Mouse (Mus musculus) forebrain, postnatal 0 days (tissue): ENCODE results near the gene Dock10. TPM values are rescaled to one million over a fixed set of nuclear protein-coding genes. Genes with fewer than 3 reads are reported as not detected.

ENCODE experiments used
- ATAC-seq: fragments of 200-750 bp; cut with Nextera tagmentation; 2 replicates; pipeline ENCODE4 v1.8.0; 2017; ENCODE audit warnings: mild to moderate bottlenecking, moderate library complexity
- DNase-seq: peaks from one replicate; pipeline ENCODE4 v3.0.0-alpha.2; 2015
- H3K27ac ChIP-seq: fragments of 300-500 bp; sonication (generic); 2 replicates; pipeline ENCODE4 v1.5.1; 2014; ENCODE audit warnings: low read depth, mild to moderate bottlenecking, antibody characterized with exemption, low read length, moderate library complexity, mixed read lengths
- H3K27me3 ChIP-seq: fragments of 300-500 bp; sonication (generic); 2 replicates; pipeline ENCODE4 v1.6.1; 2014; ENCODE audit warnings: mild to moderate bottlenecking, low read length, mixed read lengths; ENCODE audit not compliant: insufficient read depth
- H3K36me3 ChIP-seq: fragments of 300-500 bp; sonication (generic); 2 replicates; pipeline ENCODE4 v1.6.1; 2014; ENCODE audit warnings: mild to moderate bottlenecking, moderate library complexity; ENCODE audit not compliant: insufficient read depth
- H3K4me1 ChIP-seq: fragments of 300-500 bp; sonication (generic); 2 replicates; pipeline ENCODE4 v1.6.1; 2014; ENCODE audit warnings: antibody characterized with exemption; ENCODE audit not compliant: insufficient read depth
- H3K4me2 ChIP-seq: fragments of 300-500 bp; sonication (generic); 2 replicates; pipeline ENCODE4 v1.6.1; 2014; ENCODE audit warnings: low read depth, mild to moderate bottlenecking, moderate library complexity
- H3K4me3 ChIP-seq: fragments of 300-500 bp; sonication (generic); 2 replicates; pipeline ENCODE4 v1.5.1; 2014; ENCODE audit warnings: low read depth, low read length, mixed read lengths
- H3K9ac ChIP-seq: fragments of 300-500 bp; sonication (generic); 2 replicates; pipeline ENCODE4 v1.6.1; 2014; ENCODE audit warnings: mild to moderate bottlenecking
- H3K9me3 ChIP-seq: fragments of 300-500 bp; sonication (generic); 2 replicates; pipeline ENCODE4 v1.6.1; 2016; ENCODE audit warnings: low read length
- CTCF ChIP-seq: sonication (generic); IDR thresholded peaks from 2 replicates; pipeline ENCODE4 v1.5.1; 2016; ENCODE audit warnings: antibody characterized with exemption, control low read depth, low read depth
- WGBS: fragments of 180-500 bp; shearing (Covaris S2); extraction: QIAGEN DNeasy Blood & Tissue Kit; methylation state at CpG from one replicate; pipeline ENCODE4 v1.1.7; 2014; 5-methylcytosine and 5-hydroxymethylcytosine counted together
- polyA plus RNA-seq: library from polyadenylated mRNA; unstranded; fragments of >200 nt; fragmentation: Nextera tagmentation; extraction: Ambion mirVana; gene quantifications from 2 replicates; pipeline ENCODE4 v1.2.1, GENCODE M21; 2015
- total RNA-seq: library from RNA; depleted of rRNA; stranded (reverse); fragments of >200 nt; gene quantifications from 2 replicates; pipeline ENCODE4 v1.2.3, GENCODE M21; 2014

Gene Dock10
- total and polyA plus RNA-seq, 2 experiments from 2014 or later = 2.3 to 14.0 TPM

GRCm38 (mm10) chr1:80616671-80617070 lies 141.7 kb downstream of the Dock10 start:
- Histone ChIP-seq H3K9ac (no peak overlapping the region), H3K27me3 (no peaks in the 10 kb centered on the region), H3K4me3 (no peak overlapping the region), H3K4me1 (no peaks in the 10 kb centered on the region), H3K4me2 (no peak overlapping the region), H3K9me3 (no peaks in the 10 kb centered on the region), H3K27ac (no peak overlapping the region), H3K36me3 (no peaks in the 10 kb centered on the region)
- no peak for DNase-seq
- WGBS = 88% methylated on average over 5 of the region's 5 CpGs
- no peak for TF ChIP-seq CTCF
- no peak for ATAC-seq

DNA sequence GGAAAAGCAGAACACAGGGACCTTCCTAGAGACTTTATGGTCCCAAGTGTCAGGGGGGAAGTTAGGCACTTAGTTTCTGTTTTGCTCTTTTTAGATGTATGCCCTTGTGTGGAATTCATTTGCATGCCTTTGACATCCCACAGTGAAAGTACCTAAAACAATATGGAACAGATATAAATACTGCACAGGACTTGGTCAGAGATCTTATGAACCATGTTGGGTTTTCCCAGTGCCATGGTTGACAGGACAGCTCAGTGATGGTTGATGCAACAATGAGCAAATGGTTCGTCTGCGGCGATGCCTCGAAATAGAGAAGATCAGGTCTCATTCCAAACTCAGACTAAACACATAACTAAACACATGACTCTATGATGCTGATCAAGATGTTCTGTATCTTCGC lies 143.6 kb downstream of the Dock10 start:
- TF ChIP-seq CTCF = no peak
- no peak overlapping the region for H3K9ac ChIP-seq
- H3K9me3 ChIP-seq = no peaks in the 10 kb centered on the region
- H3K27ac ChIP-seq = no peak overlapping the region
- H3K4me3 ChIP-seq = no peak overlapping the region
- no peaks in the 10 kb centered on the region for H3K4me1 ChIP-seq
- no peaks in the 10 kb centered on the region for H3K27me3 ChIP-seq
- ATAC-seq = no peak
- WGBS = 96% methylated on average over 5 of the region's 5 CpGs
- no peak for DNase-seq
- no peaks in the 10 kb centered on the region for H3K36me3 ChIP-seq
- no peak overlapping the region for H3K4me2 ChIP-seq

DNA sequence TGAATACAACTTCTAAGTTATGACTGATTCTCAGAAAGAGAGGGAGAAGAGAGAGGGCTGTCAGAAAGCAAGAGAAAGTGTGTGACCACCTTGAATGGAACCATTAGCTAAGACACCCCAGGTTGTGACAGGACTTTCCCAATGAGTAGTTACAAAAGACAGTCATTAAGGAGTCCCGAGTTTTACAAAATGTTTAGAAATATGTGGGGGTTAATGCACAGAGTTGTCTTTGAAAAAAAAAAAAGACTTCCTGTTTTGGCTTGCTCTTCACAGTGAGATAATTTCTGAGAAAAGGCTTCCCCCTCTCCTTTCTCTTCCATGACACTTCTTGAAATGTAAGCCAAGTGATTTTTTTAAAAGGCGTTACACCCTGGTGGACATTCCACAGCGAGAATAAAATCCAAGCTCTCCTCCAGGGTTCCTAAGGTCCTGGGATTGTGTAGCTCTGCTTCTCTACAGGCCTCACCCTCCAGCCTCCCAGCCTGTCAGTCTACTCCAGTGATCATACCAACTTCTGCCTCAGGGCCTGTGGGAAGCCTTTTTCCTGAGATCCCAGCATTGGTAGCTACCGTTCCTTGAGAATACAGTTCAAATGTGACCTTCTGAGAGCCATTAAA lies 144.8 kb downstream of the Dock10 start:
- H3K27ac ChIP-seq = no peak overlapping the region
- H3K4me1 ChIP-seq = no peaks in the 10 kb centered on the region
- TF ChIP-seq CTCF = no peak
- DNase-seq = no peak
- no peak overlapping the region for H3K4me3 ChIP-seq
- no peaks in the 10 kb centered on the region for H3K36me3 ChIP-seq
- no peak overlapping the region for H3K9ac ChIP-seq
- 87% methylated on average over 4 of the region's 4 CpGs for WGBS
- no peaks in the 10 kb centered on the region for H3K27me3 ChIP-seq
- no peak for ATAC-seq
- no peaks in the 10 kb centered on the region for H3K9me3 ChIP-seq
- no peak overlapping the region for H3K4me2 ChIP-seq

DNA sequence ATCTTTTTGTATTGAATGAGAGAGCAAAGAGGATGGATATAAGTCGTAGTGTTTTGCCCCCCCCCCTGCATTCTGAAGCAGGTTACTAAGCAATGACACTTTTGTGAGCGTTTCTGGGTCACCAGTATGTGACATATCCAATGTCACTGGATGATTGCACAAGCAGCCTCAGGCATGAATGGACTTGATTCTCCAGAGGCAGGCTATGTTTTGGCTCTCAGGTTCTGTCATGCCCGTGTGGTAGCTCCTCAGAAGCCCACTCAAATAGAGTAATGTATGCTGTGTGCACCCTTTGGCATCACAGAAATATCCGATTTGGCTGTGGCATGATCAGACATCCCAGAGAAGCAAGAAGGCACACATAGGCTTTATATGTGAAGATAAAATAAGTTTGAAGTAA lies 150.8 kb downstream of the Dock10 start:
- ATAC-seq (no peak), DNase-seq (no peak)
- H3K36me3 ChIP-seq = no peaks in the 10 kb centered on the region
- no peaks in the 10 kb centered on the region for H3K4me1 ChIP-seq
- no peak overlapping the region for H3K4me2 ChIP-seq
- no peaks in the 10 kb centered on the region for H3K27me3 ChIP-seq
- 81% methylated on average over 4 of the region's 4 CpGs for WGBS
- no peak overlapping the region for H3K4me3 ChIP-seq
- TF ChIP-seq CTCF = no peak
- no peak overlapping the region for H3K9ac ChIP-seq
- no peak overlapping the region for H3K27ac ChIP-seq
- no peaks in the 10 kb centered on the region for H3K9me3 ChIP-seq

DNA sequence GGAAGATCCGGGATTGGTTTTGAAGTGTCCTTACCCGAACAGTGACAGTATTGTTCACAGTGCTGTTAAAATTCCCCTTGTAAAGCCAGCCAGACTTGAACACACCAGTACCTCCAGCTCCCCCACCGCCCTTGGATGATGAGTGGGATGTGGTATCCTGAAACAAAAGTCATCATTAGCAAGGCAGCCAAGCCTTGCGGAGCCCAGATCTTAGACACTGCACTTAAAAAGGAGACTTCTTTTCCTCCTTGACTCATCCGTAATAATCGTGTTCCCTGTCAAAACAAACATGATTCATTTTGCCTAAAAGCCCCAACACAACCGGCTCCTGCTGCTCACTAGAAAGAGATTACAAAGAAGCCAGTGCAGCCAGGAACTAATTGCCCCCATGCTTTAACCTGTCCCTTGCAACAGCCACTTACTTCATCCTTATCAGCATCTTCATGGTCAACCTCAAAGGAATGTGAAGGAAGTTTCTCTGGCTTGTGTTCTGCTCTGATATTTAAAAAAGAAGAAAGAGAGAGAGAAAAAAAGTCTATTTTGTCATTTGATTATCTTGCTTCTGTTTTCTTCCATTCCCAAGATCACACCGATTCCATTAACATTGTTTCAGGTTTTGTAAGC lies 152.1 kb downstream of the Dock10 start:
- peak; percentile 50; the same call in 1 of the 2 replicates for ATAC-seq
- H3K4me3 ChIP-seq = no peak overlapping the region
- 42% methylated on average over 8 of the region's 8 CpGs for WGBS
- H3K9ac ChIP-seq = no peak overlapping the region
- no peak for DNase-seq
- TF ChIP-seq CTCF = no peak
- no peaks in the 10 kb centered on the region for H3K4me1 ChIP-seq
- no peak overlapping the region for H3K4me2 ChIP-seq
- H3K27ac ChIP-seq = no peak overlapping the region
- no peaks in the 10 kb centered on the region for H3K27me3 ChIP-seq
- no peaks in the 10 kb centered on the region for H3K9me3 ChIP-seq
- H3K36me3 ChIP-seq = no peaks in the 10 kb centered on the region

GRCm38 (mm10) chr1:80604332-80604731 lies 154.0 kb downstream of the Dock10 start:
- no peak for TF ChIP-seq CTCF

GRCm38 (mm10) chr1:80603081-80603480 lies 155.2 kb downstream of the Dock10 start:
- no peak for TF ChIP-seq CTCF
- no peak overlapping the region for H3K27ac ChIP-seq
- DNase-seq = no peak
- no peak overlapping the region for H3K9ac ChIP-seq
- H3K4me3 ChIP-seq = no peak overlapping the region
- H3K4me1 ChIP-seq = no peaks in the 10 kb centered on the region
- H3K4me2 ChIP-seq = no peak overlapping the region
- no peaks in the 10 kb centered on the region for H3K36me3 ChIP-seq
- no peaks in the 10 kb centered on the region for H3K9me3 ChIP-seq
- no peaks in the 10 kb centered on the region for H3K27me3 ChIP-seq
- 88% methylated on average over 2 of the region's 2 CpGs for WGBS
- no peak for ATAC-seq

More at GRCm38 (mm10) chr1:80604332-80604731, 154.0 kb downstream of the Dock10 start:
- no peaks in the 10 kb centered on the region for H3K9me3 ChIP-seq
- no peak overlapping the region for H3K4me3 ChIP-seq
- 47% methylated on average over 2 of the region's 2 CpGs for WGBS
- ATAC-seq = no peak
- no peak for DNase-seq
- no peak overlapping the region for H3K9ac ChIP-seq
- no peaks in the 10 kb centered on the region for H3K4me1 ChIP-seq
- H3K27me3 ChIP-seq = no peaks in the 10 kb centered on the region
- no peaks in the 10 kb centered on the region for H3K36me3 ChIP-seq
- no peak overlapping the region for H3K27ac ChIP-seq
- no peak overlapping the region for H3K4me2 ChIP-seq
